Mouse (Mus musculus): Measurements from ENCODE around the gene 4932429P05Rik.

4932429P05Rik gene

DNA sequence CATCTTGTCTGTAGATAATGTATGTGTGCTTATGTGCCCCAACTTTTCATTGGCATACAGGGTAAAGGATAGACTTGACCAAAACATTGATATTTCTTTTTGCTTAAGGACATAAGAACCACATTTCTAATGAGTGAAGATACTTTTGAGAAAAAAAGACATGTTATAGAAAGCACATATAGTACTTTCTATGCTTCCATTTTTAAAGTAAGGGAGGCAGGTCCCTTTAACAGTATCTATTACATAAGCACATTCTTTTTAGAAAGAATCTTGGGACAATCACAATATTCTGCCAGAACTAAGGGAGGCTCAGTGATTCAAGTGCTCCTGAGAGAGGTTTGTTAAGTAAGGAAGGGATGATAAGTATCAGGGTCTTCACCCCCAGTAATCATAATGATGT, at the start of gene 4932429P05Rik:
TSS of gene 4932429P05Rik (plus strand) at position 301 of the 400 bp plus-strand sequence.
- no peak for DNase-seq (ENCODE audit: low spot score in 2 of 2)

All from right cerebral cortex, postnatal 10 days (tissue).